Mouse (Mus musculus) midbrain, postnatal 0 days (tissue): Measurements from ENCODE around the gene Aadac. TPM values are rescaled to one million over a fixed set of nuclear protein-coding genes. Genes with fewer than 3 reads are reported as not detected.

ENCODE experiments used
- ATAC-seq: fragments of 200-750 bp; cut with Nextera tagmentation; 2 replicates; pipeline ENCODE4 v1.8.0; 2017; ENCODE audit warnings: moderate number of reproducible peaks, mild to moderate bottlenecking, moderate TSS enrichment, moderate library complexity; ENCODE audit not compliant: low FRiP score
- DNase-seq: peaks from one replicate; pipeline ENCODE4 v3.0.0-alpha.2; 2015; ENCODE audit warnings: low spot score
- H3K27ac ChIP-seq: fragments of 300-500 bp; sonication (generic); 2 replicates; pipeline ENCODE4 v1.5.1; 2014; ENCODE audit warnings: low read depth, mild to moderate bottlenecking, low read length, mixed read lengths
- H3K27me3 ChIP-seq: fragments of 300-500 bp; sonication (generic); 2 replicates; pipeline ENCODE4 v1.6.1; 2014; ENCODE audit warnings: low read length, control low read depth, mixed read lengths; ENCODE audit not compliant: insufficient read depth
- H3K36me3 ChIP-seq: fragments of 300-500 bp; sonication (generic); 2 replicates; pipeline ENCODE4 v1.6.1; 2014; ENCODE audit warnings: low read length, control low read depth, mixed read lengths; ENCODE audit not compliant: insufficient read depth
- H3K4me1 ChIP-seq: fragments of 300-500 bp; sonication (generic); 2 replicates; pipeline ENCODE4 v1.6.1; 2014; ENCODE audit warnings: mild to moderate bottlenecking, control low read depth, antibody characterized with exemption, low read length, mixed read lengths; ENCODE audit not compliant: insufficient read depth
- H3K4me2 ChIP-seq: fragments of 300-500 bp; sonication (generic); 2 replicates; pipeline ENCODE4 v1.6.1; 2014; ENCODE audit warnings: low read depth, mild to moderate bottlenecking, low read length, mixed read lengths; ENCODE audit not compliant: poor library complexity, severe bottlenecking
- H3K4me3 ChIP-seq: fragments of 300-500 bp; sonication (generic); 2 replicates; pipeline ENCODE4 v1.5.1; 2014; ENCODE audit warnings: low read depth, mild to moderate bottlenecking, low read length, moderate library complexity
- H3K9ac ChIP-seq: fragments of 300-500 bp; sonication (generic); replicated peaks from 2 replicates; pipeline ENCODE4 v1.6.1; 2014; ENCODE audit warnings: mild to moderate bottlenecking, low read length, moderate library complexity, mixed read lengths; ENCODE audit not compliant: poor library complexity, severe bottlenecking
- H3K9me3 ChIP-seq: fragments of 300-500 bp; sonication (generic); 2 replicates; pipeline ENCODE4 v1.6.1; 2016; ENCODE audit warnings: low read length, control low read depth
- CTCF ChIP-seq: IDR thresholded peaks from 2 replicates; pipeline ENCODE4 v1.5.1; 2016; ENCODE audit warnings: antibody characterized with exemption, mild to moderate bottlenecking
- WGBS: fragments of 180-500 bp; shearing (Covaris S2); extraction: QIAGEN DNeasy Blood & Tissue Kit; methylation state at CpG from one replicate; pipeline ENCODE4 v1.1.7; 2014; 5-methylcytosine and 5-hydroxymethylcytosine counted together
- polyA plus RNA-seq: library from polyadenylated mRNA; unstranded; fragments of >200 nt; fragmentation: Nextera tagmentation; extraction: Ambion mirVana; gene quantifications from 2 replicates; pipeline ENCODE4 v1.2.1, GENCODE M21; 2015
- total RNA-seq: library from RNA; depleted of rRNA; stranded (reverse); fragments of >200 nt; gene quantifications from 2 replicates; pipeline ENCODE4 v1.2.3, GENCODE M21; 2014

Gene Aadac
- total and polyA plus RNA-seq, 2 experiments from 2014 or later, result not detected

DNA sequence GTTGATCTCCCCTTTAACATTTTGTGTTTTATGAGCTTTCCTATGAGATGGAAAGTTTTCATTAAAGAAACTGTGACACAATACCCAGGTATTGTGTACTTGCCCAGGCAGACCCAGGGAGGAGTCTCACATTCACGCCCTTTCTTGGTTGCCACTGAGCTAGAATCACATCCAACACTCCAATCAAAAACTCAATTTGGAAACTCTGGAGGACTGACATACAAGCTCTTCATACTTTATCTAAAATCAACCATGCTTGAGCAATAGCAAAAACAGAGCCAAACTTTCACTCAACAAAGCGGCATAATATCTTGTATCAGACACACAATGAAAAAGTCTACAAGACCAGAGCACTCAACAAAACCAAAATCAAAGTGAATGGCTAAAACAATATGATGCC, 28.4 kb downstream of the Aadac start:
- Histone ChIP-seq H3K27ac (no peak overlapping the region), H3K4me2 (no peak overlapping the region), H3K9me3 (no peaks in the 10 kb centered on the region), H3K4me3 (no peak overlapping the region), H3K9ac (no peak overlapping the region), H3K27me3 (no peaks in the 10 kb centered on the region), H3K36me3 (no peaks in the 10 kb centered on the region), H3K4me1 (no peaks in the 10 kb centered on the region)
- WGBS, result 93% methylated on average over 2 of the region's 2 CpGs
- no peak for TF ChIP-seq CTCF
- no peak for ATAC-seq
- no peak for DNase-seq

DNA sequence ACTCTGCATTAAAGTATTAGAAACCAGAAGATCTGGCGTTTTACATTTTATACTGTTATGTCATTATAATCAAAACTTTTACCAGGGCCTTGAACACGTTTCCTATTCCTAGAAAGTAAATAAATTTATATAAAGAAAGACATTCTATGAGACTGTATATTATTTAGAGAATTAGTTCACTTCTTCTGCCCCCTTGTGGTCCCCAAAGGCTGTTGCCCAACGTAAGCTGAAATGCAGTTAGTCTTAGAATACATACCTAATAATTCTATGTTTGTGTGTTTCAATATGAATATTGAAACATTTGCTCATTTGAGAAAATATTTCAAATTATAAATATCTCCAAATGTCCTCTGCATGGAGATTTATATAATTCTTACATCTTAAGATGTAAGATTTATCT, 30.9 kb downstream of the Aadac start:
- Histone ChIP-seq H3K9me3 (no peaks in the 10 kb centered on the region), H3K27ac (no peak overlapping the region), H3K36me3 (no peaks in the 10 kb centered on the region), H3K27me3 (no peaks in the 10 kb centered on the region), H3K4me3 (no peak overlapping the region), H3K4me2 (no peak overlapping the region), H3K4me1 (no peaks in the 10 kb centered on the region), H3K9ac (no peak overlapping the region)
- 29% methylated on average over 3 of the region's 3 CpGs for WGBS
- no peak for ATAC-seq
- peak; percentile 79 for TF ChIP-seq CTCF
- peak; percentile 73 for DNase-seq

DNA sequence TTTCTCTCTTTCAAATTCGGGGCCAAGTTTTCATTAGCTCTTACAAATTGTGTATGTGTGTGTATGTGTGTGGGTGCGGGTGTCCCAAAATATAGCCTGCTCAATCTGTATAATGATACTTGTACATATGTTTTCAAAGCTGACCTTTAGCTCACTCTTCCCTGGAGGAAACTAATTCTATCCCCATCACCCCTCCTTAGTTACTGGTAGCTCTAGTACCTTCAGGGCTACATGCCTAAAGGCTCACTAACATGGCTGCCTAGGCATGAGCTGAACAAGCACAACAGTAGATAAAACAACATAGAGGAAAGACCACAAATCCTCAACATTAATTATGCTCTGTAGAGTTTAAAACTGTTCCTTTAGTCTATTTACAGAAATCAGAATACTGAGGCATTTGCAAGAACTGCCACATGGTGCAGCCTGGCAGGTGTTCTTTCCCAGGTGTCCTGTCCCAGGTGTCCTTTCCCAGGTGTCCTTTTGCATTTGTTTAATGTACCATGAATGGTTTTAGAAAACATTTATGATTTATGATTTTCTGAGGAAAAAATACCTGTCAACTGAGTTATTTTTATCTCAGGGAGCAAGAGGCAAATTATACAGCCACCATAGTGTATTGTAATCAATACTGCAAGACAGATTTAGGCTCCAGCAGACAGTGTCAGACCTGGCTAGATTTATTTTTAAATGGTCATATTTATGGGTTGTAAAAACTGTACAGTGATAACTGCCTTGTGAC, 31.7 kb downstream of the Aadac start:
- Histone ChIP-seq H3K36me3 (no peaks in the 10 kb centered on the region), H3K4me2 (no peak overlapping the region), H3K4me1 (no peaks in the 10 kb centered on the region), H3K27me3 (no peaks in the 10 kb centered on the region), H3K4me3 (no peak overlapping the region), H3K9ac (no peak overlapping the region), H3K9me3 (no peaks in the 10 kb centered on the region), H3K27ac (no peak overlapping the region)
- DNase-seq (no peak), ATAC-seq (no peak)
- TF ChIP-seq CTCF, result no peak
- WGBS, result 93% methylated on average over 2 of the region's 2 CpGs

DNA sequence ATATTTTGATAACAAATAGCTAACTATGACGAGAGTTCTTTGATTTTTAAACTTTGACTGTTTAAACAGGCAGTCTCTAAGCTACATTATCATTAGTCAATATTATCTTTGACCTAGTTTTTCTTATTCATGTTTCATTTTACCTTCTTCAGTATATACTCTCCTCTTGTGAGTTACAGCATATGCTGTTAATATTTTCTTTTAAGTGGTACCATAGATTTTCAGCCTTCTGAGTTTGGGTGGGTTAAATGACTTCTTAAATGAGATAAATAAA, 32.2 kb downstream of the Aadac start:
- no peaks in the 10 kb centered on the region for H3K27me3 ChIP-seq
- H3K4me1 ChIP-seq, result no peaks in the 10 kb centered on the region
- no peak overlapping the region for H3K4me3 ChIP-seq
- WGBS, result 84% methylated on average over 1 of the region's 1 CpGs
- no peak for TF ChIP-seq CTCF
- no peak overlapping the region for H3K4me2 ChIP-seq
- no peak for ATAC-seq
- H3K9ac ChIP-seq, result no peak overlapping the region
- H3K36me3 ChIP-seq, result no peaks in the 10 kb centered on the region
- no peak for DNase-seq
- H3K27ac ChIP-seq, result no peak overlapping the region
- no peaks in the 10 kb centered on the region for H3K9me3 ChIP-seq

DNA sequence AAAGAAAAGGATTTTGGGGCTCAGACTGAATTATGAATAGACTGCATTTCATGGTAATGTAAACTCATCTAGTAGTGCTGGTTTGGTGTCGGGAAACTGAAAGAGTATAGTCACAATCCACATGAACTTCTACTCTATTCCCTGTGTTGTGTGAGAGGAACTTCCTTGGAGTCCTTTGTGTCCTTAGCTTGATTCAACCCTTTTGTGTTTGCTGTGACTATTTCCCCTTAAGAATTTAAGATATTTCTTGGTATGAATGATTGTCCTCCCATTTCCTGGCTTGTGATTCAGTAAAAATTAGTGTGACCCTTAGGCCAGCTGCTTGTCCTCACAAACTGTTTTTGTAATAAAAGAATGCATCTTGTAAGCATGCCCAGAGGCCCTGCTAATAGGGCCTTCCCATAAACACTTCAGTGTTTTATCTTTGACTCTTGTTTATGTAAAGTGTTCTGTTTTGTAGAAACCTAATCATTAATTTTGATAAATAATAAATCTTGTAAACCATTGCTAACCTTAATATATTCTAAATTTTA, 53.4 kb downstream of the Aadac start:
- Histone ChIP-seq H3K9me3 (no peaks in the 10 kb centered on the region), H3K27me3 (no peaks in the 10 kb centered on the region), H3K27ac (no peak overlapping the region), H3K4me2 (no peak overlapping the region), H3K36me3 (no peaks in the 10 kb centered on the region), H3K9ac (no peak overlapping the region), H3K4me3 (no peak overlapping the region), H3K4me1 (no peaks in the 10 kb centered on the region)
- DNase-seq, result no peak
- ATAC-seq, result no peak
- 81% methylated on average over 1 of the region's 1 CpGs for WGBS
- TF ChIP-seq CTCF, result no peak

DNA sequence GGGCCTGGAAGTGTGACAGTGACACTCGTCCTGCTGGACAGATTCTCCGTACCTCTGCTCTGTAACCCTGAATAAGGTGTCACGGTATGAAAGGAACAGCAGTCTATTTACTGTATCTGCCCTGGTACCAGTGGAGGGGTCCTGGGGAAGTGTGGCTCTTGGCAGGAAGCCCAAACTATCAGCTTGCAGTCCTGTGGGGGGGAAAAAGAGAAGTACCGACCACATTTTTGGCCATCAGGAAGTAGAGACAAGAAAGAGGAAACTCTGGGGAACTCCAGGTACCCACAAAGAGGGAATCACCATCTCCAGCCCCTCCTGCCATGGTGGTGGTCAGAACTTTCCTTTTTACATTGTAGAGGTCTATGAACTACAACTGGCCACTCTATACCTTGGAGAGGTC, 55.1 kb downstream of the Aadac start:
- 43% methylated on average over 4 of the region's 4 CpGs for WGBS

More for the DNA sequence above, 55.1 kb downstream of the Aadac start:
- DNase-seq (no peak), ATAC-seq (no peak)
- no peaks in the 10 kb centered on the region for H3K4me1 ChIP-seq
- no peaks in the 10 kb centered on the region for H3K27me3 ChIP-seq
- H3K9me3 ChIP-seq, result no peaks in the 10 kb centered on the region
- H3K4me3 ChIP-seq, result no peak overlapping the region
- H3K4me2 ChIP-seq, result no peak overlapping the region
- no peak overlapping the region for H3K27ac ChIP-seq
- no peak for TF ChIP-seq CTCF
- no peak overlapping the region for H3K9ac ChIP-seq
- H3K36me3 ChIP-seq, result no peaks in the 10 kb centered on the region
